Mouse (Mus musculus): ENCODE measurements around the gene Aqp1. TPM values are rescaled to one million over a fixed set of nuclear protein-coding genes. Genes with fewer than 3 reads are reported as not detected.

Gene Aqp1
- polyA plus RNA-seq, 1 experiment from 2014 or later, result 22.8 TPM

DNA sequence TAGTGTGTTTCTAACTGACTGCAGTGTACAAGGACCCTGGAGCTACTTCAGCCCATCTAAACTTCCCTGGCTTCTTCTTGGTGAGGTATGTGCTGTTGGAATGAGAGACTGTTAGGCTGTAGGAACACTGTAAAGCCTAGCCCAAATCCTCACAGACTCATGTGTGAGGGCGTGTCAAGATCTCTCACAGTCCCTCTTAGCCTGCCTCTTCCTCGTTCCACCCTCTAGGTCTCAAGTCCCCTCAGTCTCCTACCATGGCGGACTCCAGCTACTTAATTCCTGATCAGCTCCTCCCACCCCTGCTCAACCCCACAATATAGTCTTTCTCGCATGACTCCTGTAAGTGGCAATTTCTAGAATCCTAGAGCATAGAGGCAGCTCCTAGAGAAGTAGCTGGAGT is 13.0 kb downstream of the Aqp1 start:
- Histone ChIP-seq H3K36me3 (no peaks in the 10 kb centered on the region), H3K9me3 (no peaks in the 10 kb centered on the region), H3K4me3 (replicated peaks) (no peak overlapping the region), H3K4me1 (peaks cover under 1% of the 10 kb centered on the region; the same call in 1 of the 2 replicates), H3K27ac (no peak overlapping the region), H3K4me2 (no peak overlapping the region), H3K9ac (no peak overlapping the region), H3K27me3 (replicated peaks) (no peaks in the 10 kb centered on the region)
- WGBS, result 74% methylated on average over 4 of the region's 4 CpGs
- ATAC-seq (ENCODE audit: insufficient read depth, low FRiP score, low read depth), result no peak

DNA sequence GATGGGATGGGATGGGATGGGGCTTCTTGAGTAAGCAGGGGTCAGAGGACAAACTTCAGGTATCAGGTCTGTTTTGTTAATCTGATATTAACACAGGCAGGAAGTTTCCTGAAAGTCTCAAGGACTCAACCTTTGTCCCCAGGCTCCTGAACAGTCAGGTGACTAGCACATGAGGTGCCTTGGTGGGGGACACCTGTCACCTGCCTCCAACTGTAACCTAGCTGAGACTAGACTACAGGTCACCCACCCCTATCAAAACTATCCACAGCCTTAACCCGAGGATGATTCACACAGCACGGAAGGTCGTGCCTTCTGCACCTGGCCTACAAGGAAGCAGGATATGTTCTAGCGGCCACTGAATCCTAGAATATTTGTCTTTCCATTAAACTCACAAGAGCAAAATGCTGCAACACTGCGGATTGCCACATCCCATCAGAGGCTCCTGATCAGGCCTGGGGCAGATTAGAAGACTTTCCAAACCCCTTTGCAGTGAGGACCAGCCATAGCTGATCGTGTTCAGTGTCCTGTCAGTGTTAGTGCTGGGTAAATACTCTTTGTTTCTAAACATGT is 14.2 kb downstream of the Aqp1 start:
- no peak for ATAC-seq (ENCODE audit: insufficient read depth, low FRiP score, low read depth)
- H3K4me1 ChIP-seq, result 0 out of 2 replicates have a peak, but pooled peaks cover 6% of the 10 kb centered on the region
- H3K27me3 ChIP-seq (replicated peaks), result no peaks in the 10 kb centered on the region
- H3K4me2 ChIP-seq, result no peak overlapping the region
- no peak overlapping the region for H3K9ac ChIP-seq
- WGBS, result 89% methylated on average over 6 of the region's 6 CpGs
- H3K36me3 ChIP-seq, result no peaks in the 10 kb centered on the region
- no peaks in the 10 kb centered on the region for H3K9me3 ChIP-seq
- no peak overlapping the region for H3K27ac ChIP-seq
- H3K4me3 ChIP-seq (replicated peaks), result no peak overlapping the region

DNA sequence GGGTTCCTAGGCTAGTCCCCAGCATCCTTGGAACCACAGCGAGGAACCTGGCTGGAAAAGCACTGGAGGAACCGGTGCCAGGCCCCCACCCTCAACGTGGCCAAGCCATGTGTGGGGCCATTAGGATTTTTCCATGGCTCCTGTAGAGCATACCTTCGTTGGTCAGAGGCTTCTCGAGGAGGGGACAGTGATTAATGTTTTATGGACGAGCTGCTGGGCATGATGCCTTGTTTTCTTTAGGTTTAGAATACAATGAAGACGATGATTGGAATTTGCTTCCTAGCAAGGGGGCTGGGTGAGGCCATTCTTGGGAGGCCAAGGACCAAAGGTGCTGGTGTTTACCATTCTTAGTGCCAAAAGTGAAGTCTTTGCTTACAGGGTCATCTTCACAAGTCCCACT is 15.5 kb downstream of the Aqp1 start:
- no peaks in the 10 kb centered on the region for H3K9me3 ChIP-seq
- H3K9ac ChIP-seq, result no peak overlapping the region
- H3K4me3 ChIP-seq (replicated peaks), result no peak overlapping the region
- no peaks in the 10 kb centered on the region for H3K27me3 ChIP-seq (replicated peaks)
- no peak overlapping the region for H3K4me2 ChIP-seq
- H3K36me3 ChIP-seq, result no peaks in the 10 kb centered on the region
- 0 out of 2 replicates have a peak, but pooled peaks cover 6% of the 10 kb centered on the region for H3K4me1 ChIP-seq
- no peak overlapping the region for H3K27ac ChIP-seq
- WGBS, result 56% methylated on average over 7 of the region's 7 CpGs
- ATAC-seq (ENCODE audit: insufficient read depth, low FRiP score, low read depth), result no peak

DNA sequence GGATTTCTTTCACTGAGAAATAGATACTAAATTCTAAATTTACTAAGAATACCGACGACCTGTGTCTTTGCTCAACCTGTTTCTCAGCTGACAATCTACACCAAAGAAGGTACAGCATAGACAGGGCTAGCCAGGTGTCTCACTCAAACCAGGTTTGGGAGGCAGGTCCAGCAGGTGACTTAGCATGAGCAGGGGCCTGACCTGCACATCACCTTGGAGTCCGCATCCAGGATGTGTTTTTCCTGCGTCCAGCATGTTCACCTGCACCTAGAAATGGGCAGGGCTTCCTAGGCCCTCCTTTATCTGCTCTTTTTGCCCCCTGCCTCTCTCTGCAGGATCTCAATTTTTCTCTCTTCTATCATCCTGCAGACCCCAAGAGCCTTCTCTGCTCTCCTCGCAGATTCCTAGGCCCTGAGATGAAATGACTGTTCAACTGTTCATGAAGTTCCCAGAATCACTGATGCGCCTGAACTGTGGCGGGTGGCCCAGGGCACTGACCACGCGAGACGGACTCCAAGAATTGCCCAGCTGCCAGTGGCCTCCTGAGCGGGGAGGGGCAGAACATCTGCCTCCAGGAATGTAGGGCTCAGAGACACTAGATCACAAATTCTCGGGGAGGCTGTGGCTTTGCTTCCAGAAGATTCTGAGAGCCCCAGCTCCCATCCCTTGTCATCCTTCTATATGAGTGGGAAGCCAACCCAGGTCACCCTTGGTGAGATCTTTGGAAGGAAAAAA is 17.6 kb downstream of the Aqp1 start:
- 73% methylated on average over 12 of the region's 12 CpGs for WGBS

DNA sequence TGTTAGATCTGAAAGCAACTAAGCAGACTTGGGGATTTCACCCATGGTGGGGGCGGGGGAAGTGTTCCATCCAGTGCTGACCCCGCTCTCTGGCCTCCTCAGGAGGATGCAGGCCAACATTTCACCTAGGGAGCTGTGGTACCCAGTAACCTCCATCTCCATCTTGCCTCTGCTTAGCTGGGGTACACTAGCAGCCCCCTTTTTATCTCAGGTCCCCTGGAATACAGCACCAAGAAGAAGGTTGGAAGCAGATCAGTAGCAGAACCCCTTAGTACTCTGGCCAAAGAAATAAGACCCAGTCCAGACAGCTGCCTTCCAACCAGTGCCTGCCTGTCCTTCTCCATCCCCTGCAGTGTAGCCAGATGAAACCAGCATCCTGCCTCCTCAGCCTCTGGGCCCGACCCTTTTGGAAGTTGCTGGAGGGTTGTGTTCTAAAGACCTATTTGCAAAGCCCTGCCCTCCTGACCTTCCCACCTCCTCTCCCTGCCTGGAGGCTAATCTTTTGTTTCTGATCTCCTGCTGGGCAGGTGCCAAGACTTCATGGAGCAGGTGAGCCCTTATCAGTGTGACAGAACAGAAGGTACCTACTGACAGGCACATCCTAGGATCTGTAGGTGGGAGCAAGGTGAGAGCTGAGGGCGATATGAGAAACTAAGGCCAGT is 18.4 kb downstream of the Aqp1 start:
- H3K9me3 ChIP-seq, result no peaks in the 10 kb centered on the region
- no peaks in the 10 kb centered on the region for H3K36me3 ChIP-seq
- no peak overlapping the region for H3K4me2 ChIP-seq
- H3K4me1 ChIP-seq, result 0 out of 2 replicates have a peak, but pooled peaks cover 10% of the 10 kb centered on the region
- ATAC-seq (ENCODE audit: insufficient read depth, low FRiP score, low read depth), result no peak
- H3K27ac ChIP-seq, result no peak overlapping the region
- no peak overlapping the region for H3K9ac ChIP-seq
- WGBS, result 66% methylated on average over 4 of the region's 4 CpGs
- H3K27me3 ChIP-seq (replicated peaks), result no peaks in the 10 kb centered on the region
- no peak overlapping the region for H3K4me3 ChIP-seq (replicated peaks)

More for the DNA sequence above, 17.6 kb downstream of the Aqp1 start:
- Histone ChIP-seq H3K9ac (no peak overlapping the region), H3K27me3 (replicated peaks) (no peaks in the 10 kb centered on the region), H3K36me3 (no peaks in the 10 kb centered on the region), H3K4me1 (0 out of 2 replicates have a peak, but pooled peaks cover 10% of the 10 kb centered on the region), H3K9me3 (no peaks in the 10 kb centered on the region), H3K4me2 (no peak overlapping the region), H3K27ac (no peak overlapping the region), H3K4me3 (replicated peaks) (no peak overlapping the region)
- ATAC-seq (ENCODE audit: insufficient read depth, low FRiP score, low read depth), result no peak

DNA sequence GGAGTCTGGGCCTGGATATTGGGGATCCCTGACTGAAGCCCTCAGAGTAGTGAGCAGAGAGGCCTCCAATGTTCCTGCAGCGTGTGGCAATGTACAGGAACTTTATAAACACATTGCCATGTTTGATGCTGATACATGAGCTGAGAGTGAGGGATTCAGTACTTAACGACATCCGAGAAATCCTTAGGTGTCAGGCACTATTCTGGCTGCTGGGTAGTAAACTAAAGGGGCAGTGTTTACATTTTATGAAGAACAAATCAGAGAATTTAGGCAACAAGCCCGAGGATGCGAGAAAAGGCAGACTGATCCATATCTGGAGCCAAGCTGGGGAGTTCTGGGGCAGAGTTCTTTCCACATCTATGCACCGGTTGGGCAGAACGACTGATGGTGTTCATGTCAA is 19.3 kb downstream of the Aqp1 start:
- WGBS, result 42% methylated on average over 7 of the region's 7 CpGs
- ATAC-seq (ENCODE audit: insufficient read depth, low FRiP score, low read depth), result no peak
- H3K4me1 ChIP-seq, result 0 out of 2 replicates have a peak, but pooled peaks cover 10% of the 10 kb centered on the region

DNA sequence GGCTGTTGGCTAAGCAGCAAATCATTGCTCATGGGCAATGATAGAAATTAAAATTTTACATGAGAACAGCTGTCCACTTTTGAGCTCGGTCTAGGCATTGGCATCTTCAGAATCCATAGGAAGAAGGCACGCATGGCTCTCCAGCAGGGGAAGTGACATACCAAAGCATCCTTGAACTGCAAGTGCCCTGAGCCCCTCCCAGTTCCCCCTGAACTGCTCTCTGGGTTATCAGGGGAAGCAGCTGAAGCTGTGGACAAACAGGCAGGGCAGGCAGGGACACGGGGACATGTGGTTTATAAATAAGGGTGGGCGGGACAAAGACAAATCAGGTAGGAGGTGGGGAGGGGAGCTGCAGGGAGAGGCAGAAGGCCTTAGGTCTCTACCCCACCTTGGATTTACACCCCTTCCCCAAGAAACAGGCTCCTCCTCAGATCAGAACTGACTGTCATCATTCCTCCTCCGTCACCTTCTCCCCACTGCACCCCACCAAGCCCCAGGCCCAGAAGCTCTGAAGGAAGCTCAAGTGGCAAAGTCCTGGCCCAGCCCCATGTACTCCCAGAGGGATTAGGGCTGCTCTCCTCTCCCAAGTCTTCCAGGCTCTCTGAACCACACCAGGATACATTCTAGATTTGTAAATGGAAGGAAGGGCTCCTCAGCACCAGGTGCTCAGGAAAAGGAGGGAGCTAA is 19.9 kb downstream of the Aqp1 start:
- H3K27ac ChIP-seq, result no peak overlapping the region
- H3K9ac ChIP-seq, result no peak overlapping the region
- H3K27me3 ChIP-seq (replicated peaks), result no peaks in the 10 kb centered on the region
- no peak overlapping the region for H3K4me2 ChIP-seq
- H3K4me1 ChIP-seq, result 0 out of 2 replicates have a peak, but pooled peaks cover 10% of the 10 kb centered on the region
- H3K36me3 ChIP-seq, result no peaks in the 10 kb centered on the region
- WGBS, result 34% methylated on average over 5 of the region's 5 CpGs
- 0 out of 2 replicates have a peak, but pooled peaks have one; percentile 23 for ATAC-seq (ENCODE audit: insufficient read depth, low FRiP score, low read depth)
- no peak overlapping the region for H3K4me3 ChIP-seq (replicated peaks)
- no peaks in the 10 kb centered on the region for H3K9me3 ChIP-seq

More for the DNA sequence above, 19.3 kb downstream of the Aqp1 start:
- no peak overlapping the region for H3K4me3 ChIP-seq (replicated peaks)
- no peaks in the 10 kb centered on the region for H3K36me3 ChIP-seq
- no peaks in the 10 kb centered on the region for H3K9me3 ChIP-seq
- H3K9ac ChIP-seq, result no peak overlapping the region
- no peaks in the 10 kb centered on the region for H3K27me3 ChIP-seq (replicated peaks)
- H3K4me2 ChIP-seq, result no peak overlapping the region
- no peak overlapping the region for H3K27ac ChIP-seq

DNA sequence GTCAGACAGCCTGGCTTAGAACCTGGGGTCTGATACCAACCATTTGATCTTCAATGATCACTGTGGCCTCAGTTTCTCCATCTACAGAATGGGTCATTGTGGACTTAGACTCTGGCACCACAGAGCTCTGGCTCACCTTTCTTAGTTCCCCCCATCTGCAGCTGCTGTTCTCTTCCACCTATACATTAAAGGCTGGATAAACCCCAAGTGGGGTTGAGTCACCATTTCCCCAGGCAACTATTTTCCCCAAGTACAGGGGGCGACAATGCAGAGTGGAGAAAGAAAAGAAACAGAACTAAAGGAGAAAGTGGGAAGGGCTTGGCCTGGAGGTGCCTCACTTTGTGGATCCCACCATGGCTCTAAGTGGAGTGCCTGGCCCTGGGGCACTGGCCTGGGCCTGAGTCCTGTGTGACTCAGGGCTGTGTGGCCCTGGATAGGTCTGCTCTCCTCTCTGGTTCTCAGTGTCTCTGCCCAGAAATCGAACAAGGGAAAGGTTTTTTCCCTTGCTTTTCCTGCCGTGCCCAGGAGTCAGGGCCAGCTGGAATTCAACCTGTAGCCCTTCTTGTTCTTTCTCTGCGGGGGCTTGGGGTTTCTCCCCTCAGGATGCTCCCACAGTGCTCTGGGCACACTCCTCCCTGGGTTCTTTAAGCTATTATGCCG is 20.9 kb downstream of the Aqp1 start:
- no peaks in the 10 kb centered on the region for H3K27me3 ChIP-seq (replicated peaks)
- H3K4me3 ChIP-seq (replicated peaks), result no peak overlapping the region
- no peaks in the 10 kb centered on the region for H3K9me3 ChIP-seq
- 0 out of 2 replicates have a peak, but pooled peaks cover 10% of the 10 kb centered on the region for H3K4me1 ChIP-seq
- ATAC-seq (ENCODE audit: insufficient read depth, low FRiP score, low read depth), result no peak
- no peak overlapping the region for H3K9ac ChIP-seq
- H3K4me2 ChIP-seq, result no peak overlapping the region
- H3K36me3 ChIP-seq, result no peaks in the 10 kb centered on the region
- 67% methylated on average over 5 of the region's 5 CpGs for WGBS
- H3K27ac ChIP-seq, result peak overlapping the region; percentile 54

DNA sequence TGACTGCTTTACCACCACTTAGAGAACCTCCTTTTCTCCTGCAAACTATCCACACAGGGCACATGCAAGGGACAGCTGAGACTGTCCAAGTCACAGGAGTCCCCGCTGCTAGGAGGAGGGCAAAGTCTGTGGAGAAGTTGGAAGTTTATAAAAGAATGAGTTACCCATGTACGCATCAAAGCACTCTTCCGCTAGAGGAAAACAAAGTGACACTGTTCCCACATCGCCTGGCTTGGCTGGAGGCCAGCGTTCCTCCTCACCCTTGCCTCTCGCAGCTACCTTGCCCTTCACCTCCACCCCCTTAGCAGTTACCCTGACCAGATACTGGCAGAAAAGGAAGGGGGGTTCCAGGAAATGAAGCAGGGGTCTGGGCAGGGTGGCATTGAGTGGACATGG is 21.4 kb downstream of the Aqp1 start:
- Histone ChIP-seq H3K4me3 (replicated peaks) (no peak overlapping the region), H3K9ac (no peak overlapping the region), H3K27me3 (replicated peaks) (no peaks in the 10 kb centered on the region), H3K36me3 (no peaks in the 10 kb centered on the region), H3K27ac (peak overlapping the region; percentile 54), H3K4me1 (0 out of 2 replicates have a peak, but pooled peaks cover 10% of the 10 kb centered on the region), H3K9me3 (no peaks in the 10 kb centered on the region), H3K4me2 (no peak overlapping the region)
- peak; percentile 56; the same call in 1 of the 2 replicates for ATAC-seq (ENCODE audit: insufficient read depth, low FRiP score, low read depth)
- WGBS, result 47% methylated on average over 6 of the region's 6 CpGs

DNA sequence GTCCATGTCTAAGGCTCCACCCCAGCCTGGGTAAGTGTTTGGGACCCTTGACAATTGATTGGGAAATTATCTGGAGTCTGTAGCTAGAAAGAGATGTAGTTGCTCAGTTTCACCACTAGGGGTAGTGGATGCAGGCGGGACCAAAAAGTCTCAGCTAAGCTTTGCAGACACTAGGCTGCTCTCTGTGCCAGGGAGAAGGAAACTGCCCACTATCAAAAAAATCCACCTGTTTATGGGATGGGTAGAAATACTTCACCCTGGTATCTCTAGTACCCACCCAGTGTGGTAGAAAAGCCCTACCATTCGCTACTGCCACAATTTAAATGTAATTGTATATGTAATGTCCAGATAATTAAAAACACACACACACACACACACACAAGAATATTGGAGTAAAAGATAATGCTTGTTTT is 22.5 kb downstream of the Aqp1 start:
- Histone ChIP-seq H3K27me3 (replicated peaks) (no peaks in the 10 kb centered on the region), H3K9ac (no peak overlapping the region), H3K27ac (no peak overlapping the region), H3K4me3 (replicated peaks) (no peak overlapping the region), H3K4me2 (no peak overlapping the region), H3K9me3 (no peaks in the 10 kb centered on the region), H3K4me1 (0 out of 2 replicates have a peak, but pooled peaks cover 10% of the 10 kb centered on the region), H3K36me3 (no peaks in the 10 kb centered on the region)
- ATAC-seq (ENCODE audit: insufficient read depth, low FRiP score, low read depth), result peak; percentile 80; the same call in 1 of the 2 replicates
- WGBS, result 33% methylated on average over 2 of the region's 2 CpGs

DNA sequence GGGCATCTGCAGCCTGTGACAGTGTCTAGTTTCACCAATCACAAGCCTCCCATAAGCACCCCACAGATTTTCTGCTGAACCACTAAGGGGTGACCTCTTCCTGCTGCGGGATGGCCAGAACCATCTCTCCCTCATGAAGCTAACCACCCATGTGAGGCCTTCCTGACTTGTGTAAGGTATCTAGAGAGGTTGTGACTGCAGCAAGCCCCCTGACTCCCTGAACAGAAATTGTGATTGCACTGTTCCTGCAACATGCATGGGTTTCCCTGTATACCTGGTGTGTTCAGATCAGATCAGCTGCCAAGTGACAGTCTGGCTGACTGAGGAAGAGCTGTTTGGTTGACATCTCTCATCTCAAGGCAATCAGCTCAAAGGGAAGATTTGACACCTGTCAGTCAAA is 26.4 kb downstream of the Aqp1 start:
- no peaks in the 10 kb centered on the region for H3K27me3 ChIP-seq (replicated peaks)
- H3K9ac ChIP-seq, result no peak overlapping the region
- no peak for ATAC-seq (ENCODE audit: insufficient read depth, low FRiP score, low read depth)
- 86% methylated on average over 1 of the region's 1 CpGs for WGBS
- H3K36me3 ChIP-seq, result no peaks in the 10 kb centered on the region
- H3K4me3 ChIP-seq (replicated peaks), result no peak overlapping the region
- no peaks in the 10 kb centered on the region for H3K9me3 ChIP-seq
- H3K27ac ChIP-seq, result no peak overlapping the region
- no peaks in the 10 kb centered on the region for H3K4me1 ChIP-seq
- no peak overlapping the region for H3K4me2 ChIP-seq
